Mouse (Mus musculus) kidney, adult 2 months (tissue): ENCODE measurements around the gene Tcp11l1.

Experiments used
- CTCF ChIP-seq: fragments of 200-500 bp; conservative IDR thresholded peaks from 2 replicates; pipeline ENCODE4 v1.5.1; 2011; ENCODE audit warnings: low read depth, mild to moderate bottlenecking, control low read depth, low read length, moderate library complexity, mixed read lengths; ENCODE audit not compliant: insufficient read depth, insufficient read length
- POLR2A ChIP-seq: fragments of 200-500 bp; IDR thresholded peaks from one replicate; pipeline ENCODE4 v1.6.1; 2011; ENCODE audit warnings: low read depth, low read length, control low read depth

DNA sequence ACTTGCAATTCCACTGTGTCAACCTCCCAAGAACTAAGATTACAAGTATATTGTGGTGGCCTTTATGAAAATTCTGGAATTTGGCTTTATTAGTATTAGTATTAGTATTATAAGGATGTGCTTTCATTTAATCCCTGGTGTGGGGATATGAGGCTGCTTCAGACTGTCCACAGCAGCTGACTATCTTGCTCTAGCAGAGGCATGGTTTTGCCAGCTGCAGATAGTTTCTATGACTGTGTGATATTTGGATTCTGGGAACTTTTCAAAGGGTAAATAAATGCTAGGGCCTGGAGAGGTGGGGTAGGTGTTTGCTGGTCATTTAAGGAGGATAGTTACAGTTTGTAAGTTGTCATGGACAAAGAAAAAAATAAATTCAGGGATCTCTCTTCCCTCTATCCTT, 40.2 kb downstream of the Tcp11l1 start:
- TF ChIP-seq CTCF (no peak), POLR2A (no peak)
